Mouse (Mus musculus) kidney, adult 11 months (tissue): ENCODE results near the gene Hus1.
A peak's percentile ranks its signal among the peaks of the same experiment; 100 is the strongest.

Experiments
- DNase-seq: peaks from one replicate; pipeline ENCODE4 v3.0.0; 2022

Hus1 gene

DNA sequence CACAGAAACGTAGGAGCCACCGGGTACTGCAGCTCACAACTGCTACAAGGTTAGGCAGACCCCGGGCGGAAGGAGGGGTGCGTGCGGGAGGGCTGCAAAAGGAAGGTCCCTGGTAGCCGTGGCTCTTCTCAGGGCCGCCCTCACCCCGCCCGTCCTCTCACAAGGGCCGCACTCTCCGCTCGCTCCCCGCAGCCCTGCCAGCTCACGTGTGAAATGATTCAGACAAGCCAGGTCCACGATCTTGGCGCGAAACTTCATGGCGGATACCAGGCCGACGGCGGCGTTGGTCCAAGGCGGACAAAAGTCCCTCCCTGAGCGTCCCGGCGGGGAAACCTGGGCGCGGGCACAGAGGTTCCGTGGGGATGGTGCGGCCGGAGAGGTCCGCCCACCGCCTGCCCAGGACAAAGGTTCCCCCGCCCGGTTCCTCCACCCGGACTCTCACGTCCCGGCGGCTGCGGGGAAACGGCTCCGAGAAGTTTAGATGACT, at the start of gene Hus1:
TSS of gene Hus1 (minus strand) at position 339 of the 487 bp plus-strand sequence.
- peak; percentile 85 for DNase-seq

DNA sequence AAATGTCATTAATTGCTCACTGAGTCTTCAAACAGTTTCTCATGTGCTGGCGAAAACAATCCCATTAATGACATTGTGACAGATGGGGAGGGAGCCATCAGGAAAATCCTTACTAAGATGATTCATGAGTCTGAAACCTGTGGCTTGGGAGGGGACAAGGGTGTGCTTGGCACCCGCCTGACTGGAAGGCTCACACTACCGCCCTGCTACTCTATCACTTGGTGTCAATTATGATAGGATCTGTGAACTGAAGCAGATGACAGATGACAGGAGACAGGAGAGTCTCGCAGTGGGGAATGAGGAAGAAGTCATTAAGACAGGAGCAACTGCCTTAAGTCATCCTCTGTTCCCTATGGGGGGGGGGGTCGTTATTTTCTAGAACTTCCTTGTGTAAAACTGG, 49.5 kb upstream of the Hus1 start:
- no peak for DNase-seq

DNA sequence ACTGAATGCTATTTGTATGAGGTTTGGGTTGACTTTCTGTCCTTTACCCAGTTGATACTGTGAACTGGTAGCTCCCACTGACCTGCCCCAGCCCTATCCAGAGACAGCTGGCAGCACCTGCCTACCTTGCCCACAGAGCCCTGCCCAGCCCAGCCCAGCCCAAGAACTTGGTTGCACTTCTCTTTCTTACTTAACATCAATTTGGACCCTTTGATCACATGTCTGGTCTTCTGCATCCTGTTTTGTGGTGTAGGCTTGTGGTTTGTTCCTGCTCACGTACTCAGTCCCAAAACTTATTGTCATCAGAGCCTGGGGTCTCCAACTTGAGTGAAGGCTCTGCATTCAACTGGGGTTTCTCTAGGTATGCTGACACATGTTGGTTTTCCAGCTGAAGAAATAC, 49.0 kb upstream of the Hus1 start:
- no peak for DNase-seq

DNA sequence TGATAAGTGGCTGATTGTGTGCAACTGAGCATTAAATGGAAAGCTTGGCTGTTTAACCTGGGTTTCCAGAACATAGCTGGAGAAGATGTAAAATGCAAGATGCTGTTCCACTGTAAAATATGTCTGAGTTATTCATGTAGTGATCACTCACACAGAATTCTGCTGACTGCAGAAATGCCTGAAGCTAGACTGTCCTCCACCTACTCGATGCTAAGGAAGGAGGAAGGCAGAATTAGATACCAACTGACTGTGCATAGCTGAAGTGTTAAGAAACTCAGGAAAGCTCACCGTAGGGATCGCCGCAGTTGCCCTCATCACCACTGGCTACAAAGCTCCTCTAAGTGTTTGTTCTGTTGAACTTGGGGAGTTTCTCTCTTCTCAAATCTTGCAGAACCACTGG, 46.7 kb upstream of the Hus1 start:
- no peak for DNase-seq

DNA sequence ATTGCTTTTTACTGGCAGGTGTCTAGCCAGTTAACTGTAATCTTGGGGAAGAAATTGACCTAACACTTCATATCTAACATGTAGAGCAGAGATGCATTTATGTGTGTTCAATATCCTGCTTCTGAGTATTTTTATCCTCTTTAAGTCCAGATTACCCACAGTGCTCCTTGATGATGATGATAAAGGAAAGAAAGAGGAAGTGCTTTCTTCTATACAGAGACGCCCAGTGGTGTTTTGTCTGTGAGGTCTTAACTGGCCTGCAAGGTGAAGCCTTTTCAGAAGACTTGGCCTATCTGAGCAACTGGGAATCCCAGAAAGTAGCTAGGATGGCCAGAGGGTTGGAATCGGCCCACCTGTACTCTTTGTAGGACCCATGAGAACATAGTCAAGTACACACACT, 45.9 kb upstream of the Hus1 start:
- DNase-seq, result no peak

DNA sequence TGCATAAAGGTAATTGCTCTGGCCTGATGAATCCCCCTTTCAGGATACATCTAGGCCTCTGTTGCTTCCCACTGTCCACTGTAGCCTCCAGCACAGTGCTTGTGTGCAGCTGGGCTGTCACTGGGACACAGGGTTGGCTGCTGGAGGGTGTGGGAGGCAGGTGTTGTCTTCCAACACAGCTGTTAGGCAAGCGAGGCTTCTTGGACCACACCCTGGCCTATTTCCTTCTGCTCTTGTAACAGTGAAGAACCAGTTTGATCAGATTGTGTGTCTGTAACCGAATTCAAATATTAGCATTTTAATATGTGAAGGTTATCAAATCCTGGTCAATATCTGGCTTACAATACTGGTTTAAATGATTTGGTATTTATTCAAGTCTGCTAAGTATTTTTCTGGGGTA, 40.9 kb upstream of the Hus1 start:
- no peak for DNase-seq

DNA sequence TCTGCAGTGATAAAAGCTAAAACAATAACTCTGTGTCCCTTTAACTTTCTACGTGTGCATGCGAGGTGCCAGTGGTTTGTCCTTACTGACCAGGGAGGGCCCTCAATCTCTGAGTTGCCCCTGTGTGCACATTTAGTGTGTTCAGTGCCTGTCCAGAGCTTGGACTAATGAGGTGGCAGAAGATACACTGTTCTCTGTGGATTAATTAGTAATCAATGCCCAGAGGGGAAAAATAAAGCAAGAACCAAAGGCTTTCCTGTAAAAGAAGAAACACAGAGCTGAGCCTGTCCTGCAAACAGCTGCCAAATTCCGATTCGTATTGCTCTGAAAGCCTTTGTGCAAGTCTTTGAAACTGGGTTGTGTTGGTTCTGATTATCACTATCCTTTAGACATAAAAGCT, 39.2 kb upstream of the Hus1 start:
- peak; percentile 29 for DNase-seq

DNA sequence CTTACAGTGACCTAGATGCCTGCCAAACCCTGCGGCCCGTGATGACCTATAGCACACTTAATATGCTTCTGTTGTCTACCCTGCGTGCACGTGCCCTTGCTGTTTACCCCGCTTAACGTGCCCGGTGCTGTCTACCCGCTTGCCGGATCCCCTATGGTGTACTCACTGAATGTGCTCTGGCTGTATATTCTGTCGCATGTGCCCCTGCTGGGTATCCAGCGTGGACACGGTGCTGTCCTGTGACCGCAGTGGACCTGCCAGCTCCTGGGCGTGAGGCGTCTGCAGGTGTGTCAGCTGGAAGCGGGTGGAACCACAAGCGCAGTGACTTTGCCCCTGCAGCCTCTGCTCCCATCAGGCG, 37.7 kb upstream of the Hus1 start, which contains the start of gene Sun3:
TSS of gene Sun3 (minus strand) at position 289 of the 358 bp plus-strand sequence.
- no peak for DNase-seq

DNA sequence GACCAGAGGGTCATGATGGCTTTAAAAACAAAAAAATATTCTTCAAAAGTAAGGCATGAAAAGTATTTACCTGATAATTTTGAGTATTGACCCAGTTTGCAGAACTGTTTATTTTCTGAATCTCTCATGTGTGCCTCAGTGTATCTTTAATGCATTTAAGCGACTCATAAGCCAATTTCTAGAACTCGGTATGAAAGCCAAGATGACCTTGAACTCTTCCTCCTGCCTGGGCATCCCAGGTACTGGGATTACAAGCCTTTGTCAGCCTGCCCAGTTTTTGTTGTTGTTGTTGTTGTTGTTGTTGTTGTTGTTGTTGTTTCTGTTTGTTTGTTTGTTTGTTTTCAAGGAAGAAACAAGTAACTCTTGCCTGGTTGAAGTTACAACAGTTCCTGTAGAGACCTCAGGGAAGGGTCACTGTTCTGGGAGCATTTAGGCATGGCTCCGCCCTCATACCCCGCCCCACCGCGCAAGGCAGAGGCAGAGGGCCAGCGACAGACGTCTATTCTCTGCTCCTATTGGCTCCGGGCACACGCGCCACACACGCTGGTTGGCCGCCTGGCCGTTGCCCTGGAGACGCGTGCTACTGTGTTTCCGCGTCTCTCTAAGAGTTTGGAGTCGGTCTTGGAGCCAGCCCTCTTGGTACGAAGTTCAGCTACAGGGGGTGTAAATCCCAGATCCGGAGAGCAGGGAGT, 37.2 kb upstream of the Hus1 start, which contains the start of gene Gm11992:
TSS of gene Gm11992 (plus strand) at position 584 of the 692 bp plus-strand sequence.
- peak; percentile 97 for DNase-seq

DNA sequence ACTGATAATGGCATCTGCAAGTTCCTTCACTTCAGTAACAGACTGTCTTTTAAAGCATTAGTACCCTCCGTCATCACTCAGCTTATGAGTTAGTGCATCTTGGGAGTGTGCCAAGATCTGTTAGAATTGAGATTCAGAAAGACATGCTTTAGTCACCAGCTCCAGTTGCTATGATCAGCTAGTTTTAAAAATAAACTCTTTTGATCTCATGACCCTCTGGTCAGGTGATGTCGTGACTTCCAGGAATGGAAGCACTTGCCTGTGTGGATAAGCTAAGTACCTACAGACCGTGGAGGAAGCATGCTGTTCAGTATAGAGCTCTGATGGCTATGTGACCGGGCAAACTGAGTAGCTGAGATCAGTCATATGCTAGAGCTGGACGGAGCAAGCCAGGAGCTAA, 36.1 kb upstream of the Hus1 start:
- DNase-seq, result peak; percentile 40

DNA sequence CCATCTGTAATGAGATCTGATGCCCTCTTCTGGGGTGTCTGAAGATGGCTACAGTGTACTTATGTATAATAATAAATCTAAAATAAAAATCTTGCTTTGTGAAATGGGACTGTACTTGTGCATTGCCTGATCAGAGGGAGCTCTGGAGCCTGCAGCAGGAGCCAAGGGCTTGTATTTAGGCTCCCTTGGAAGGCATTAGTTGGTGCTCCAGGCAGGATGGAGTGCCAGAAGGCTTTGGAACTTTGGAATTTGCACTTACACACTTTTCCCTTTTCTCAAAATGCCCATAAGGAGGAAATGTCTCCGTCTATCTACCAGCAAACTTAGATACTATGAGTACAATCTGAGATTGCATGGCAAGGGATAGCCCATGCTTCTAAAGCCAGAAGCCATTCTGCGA, 35.6 kb upstream of the Hus1 start:
- peak; percentile 20 for DNase-seq

DNA sequence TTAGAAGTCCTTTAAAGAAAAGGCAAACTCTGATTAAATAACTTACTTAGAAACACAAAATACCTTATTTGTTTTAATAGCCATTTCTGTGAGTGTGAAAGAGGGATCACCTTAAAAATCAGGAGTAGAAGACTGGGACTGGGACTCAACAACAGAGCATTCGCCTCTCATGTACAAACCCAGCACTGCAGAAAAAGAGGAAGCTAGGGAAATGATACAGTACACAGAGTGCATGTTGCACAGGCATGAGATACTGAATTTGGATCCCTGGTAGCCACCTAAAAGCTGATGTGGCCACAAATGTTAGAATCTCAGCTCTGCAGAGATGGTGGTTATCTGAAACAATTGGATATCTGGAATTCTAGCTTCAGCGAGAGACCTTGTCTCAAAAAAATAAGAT, 20.5 kb upstream of the Hus1 start:
- no peak for DNase-seq

DNA sequence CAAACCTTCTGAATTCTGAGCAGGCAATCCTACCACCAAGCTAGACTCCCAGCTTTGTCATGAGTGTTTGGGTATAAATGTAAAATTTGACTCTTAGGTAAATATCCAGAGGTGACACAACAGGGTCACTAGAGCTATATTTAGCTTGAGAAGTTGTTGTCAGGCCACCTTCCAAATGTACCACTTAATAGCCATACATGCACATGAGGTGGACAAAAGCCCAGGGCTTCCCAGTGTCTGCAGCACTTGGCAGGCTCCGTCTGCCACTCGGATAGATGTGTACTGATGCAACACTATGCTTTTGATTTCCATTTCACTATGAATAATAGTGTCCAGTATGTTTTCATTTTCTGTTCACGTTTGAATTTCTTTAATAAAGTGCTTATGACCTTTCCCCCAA, 14.2 kb upstream of the Hus1 start:
- DNase-seq, result no peak

DNA sequence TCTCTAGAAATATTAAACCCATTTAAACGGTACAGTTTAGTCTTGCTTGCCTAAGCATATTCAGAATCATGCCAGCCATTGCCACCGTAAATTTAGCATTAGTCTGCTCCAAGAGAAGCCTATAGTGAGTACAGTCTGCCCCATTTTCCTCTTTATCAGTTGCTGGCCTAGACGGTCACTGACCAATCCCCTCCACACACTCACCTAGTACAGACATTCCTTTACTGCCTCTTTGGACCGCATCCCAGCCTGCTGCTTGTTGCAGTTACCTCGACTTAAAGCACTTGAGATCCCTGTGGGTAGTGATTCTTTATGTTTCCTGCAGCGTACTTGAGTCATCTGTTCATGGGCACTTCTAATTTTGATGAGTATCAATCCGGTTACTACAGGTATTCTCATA, 13.8 kb upstream of the Hus1 start:
- DNase-seq, result no peak

DNA sequence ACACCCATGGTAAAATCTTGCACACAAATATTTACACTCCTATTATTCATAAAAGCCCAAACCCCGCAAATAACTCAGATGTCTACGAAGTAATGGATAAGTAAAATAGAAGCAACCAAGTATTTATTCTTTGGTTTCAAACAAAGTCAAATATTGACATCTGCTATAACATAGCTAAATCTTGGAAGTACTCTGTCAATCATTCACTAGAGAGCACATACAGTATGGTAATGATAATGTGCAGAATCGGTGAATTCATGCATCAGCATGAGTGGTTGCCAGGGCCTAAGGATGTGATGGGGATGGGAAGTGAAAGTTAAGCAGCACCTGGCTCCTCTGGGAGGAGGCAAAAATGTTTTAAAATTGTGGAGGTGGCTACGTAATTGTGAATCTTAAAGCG, 9.2 kb upstream of the Hus1 start:
- no peak for DNase-seq

DNA sequence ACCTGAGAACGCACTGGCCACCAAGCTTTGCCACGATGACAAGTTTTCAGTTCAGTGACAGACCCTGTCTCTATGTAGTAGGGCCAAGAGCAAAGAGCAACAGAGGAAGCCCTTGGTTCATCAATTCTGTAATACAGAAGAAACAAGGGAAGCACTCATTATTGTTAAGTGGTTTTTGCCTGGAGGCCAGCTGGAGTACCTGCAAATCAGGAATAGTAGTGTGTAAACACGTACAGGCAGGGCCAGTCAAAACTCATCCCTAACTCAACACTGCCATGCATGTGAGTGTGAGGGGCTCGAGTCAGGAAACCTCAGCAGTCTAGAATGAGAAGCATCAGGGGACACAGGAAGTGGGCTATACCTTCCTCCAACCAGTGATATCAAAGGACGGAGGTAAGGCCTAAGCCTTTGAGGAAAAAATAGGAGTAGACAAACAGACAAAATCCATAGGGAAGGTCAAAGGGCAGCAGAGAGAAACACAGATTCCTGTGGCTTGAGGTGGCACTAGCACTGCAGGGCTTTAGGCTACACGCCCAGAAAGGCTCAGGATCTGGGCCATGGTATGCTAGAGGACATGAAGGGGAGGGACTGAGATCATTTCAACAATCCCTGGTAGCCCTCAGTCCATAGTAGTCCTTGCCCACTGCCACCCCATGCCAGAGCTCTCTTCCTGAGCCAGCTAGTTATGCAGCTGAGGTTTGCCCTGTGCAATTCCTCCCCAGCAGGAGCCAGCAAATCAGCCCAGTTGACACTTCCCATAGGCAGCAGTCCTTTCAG, 7.7 kb upstream of the Hus1 start:
- DNase-seq, result no peak

DNA sequence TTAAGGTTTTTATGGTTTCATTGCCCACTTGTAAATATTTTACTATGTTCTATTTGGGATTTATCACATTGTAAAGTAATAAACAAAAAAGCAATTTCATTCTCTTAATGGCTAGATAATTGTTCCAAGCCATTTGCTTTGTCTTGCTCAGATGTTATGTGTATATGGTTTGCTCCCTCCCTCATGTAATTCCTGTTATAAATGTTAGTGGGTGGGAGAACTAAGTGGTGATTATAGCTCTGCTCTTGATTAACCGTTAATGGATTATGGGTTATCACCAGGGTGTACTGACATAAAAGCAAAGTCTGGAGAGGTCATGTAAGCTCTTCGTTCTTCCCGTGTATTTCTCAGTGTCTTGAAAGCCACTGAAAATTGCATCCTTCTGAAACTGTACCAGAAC, 3.7 kb upstream of the Hus1 start:
- no peak for DNase-seq

DNA sequence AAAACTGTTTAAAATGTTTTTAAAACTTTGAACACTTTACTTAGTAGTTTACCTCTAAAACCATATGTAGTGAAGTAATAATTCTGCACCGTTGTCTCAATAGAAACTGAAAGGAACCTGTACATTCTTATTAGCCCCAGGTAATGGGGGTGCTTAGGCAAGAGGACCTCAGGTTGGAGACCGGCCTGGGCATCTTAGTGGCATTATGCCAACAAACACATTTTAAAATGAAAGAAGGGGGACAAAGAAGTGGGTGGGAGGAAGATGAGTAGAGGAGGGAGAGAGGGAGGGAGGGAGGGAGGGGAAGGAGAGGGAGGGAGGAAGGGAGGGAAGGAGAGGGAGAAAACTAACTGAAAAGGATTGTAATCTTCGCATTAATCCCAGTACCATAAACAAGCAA, 357 bp upstream of the Hus1 start:
- no peak for DNase-seq

DNA sequence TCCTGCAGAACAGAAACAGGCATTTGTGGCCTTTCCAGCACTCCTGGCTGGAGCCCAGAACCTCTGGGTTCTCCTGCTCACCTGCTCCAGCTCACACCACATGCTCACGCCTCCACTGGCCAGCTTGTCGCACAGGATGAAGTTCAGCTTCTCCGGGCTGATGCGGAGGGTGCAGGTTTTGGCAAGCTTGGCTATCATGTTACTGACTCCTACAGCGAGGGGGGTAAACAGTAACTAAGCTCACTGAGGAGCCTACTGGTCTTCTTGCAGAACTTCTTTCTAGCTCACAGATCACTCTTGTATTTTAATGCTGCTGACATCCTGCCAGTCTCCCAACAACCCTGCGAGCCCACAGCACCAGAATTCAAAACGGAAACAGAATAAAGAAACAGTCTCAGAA, 575 bp downstream of the Hus1 start:
- peak; percentile 90 for DNase-seq

DNA sequence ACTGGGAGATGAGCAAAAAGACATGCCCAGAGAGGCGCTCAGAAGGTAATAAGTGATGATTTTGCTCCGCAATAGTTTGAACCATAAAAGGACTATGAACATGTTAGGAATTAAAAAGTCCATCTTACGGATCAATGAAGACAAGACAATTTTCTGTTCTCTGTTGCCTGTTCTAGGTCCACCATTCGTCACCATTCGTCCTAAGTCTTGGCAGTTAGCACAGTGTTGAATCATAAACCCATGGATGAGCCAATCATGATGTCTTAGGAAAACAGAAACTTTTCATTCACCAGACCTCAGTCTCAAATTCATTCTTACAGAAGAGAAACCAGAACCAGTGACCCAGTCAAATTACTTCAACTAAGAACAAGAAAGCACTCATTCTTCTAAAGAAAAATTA, 2.2 kb downstream of the Hus1 start:
- DNase-seq, result peak; percentile 29

DNA sequence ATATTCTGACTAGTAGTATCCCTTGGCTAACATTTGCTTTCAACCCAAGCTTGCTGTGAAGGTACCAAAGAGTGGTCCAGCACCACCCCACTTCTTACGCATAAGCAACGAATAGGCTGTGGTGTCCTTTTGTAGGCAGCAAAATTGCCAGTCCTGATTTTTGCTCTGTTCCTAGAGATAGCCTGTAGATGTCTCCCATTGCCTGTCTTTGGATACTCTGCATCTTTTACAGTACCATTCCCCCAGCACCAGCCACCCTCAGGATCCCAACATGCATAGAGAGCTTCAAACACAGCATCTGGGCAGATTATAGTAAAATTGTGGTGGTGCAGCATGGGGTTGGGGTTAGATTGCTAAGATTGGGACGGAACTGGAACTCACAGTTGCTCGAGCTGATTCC, 22.9 kb downstream of the Hus1 start:
- DNase-seq, result no peak

DNA sequence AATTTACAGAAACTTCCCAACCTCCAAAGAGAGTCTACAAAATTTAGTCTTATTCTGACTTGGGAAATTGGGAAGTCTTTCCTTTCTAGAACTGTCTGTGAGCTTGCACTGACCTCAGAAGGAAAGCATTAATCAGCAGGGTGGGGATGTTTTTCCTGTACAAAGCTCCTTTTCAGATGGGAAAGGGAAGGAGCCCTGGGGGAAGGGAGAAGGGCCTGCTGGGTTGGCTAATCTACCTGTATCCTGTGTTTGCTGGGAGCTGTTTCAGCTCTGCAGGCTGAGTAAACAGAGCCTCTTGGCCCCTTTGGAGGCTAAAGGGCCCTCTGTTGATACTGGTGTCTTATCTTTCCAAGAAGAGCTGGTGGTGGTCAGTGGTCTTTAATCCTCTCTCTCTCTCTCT, 24.9 kb downstream of the Hus1 start:
- peak; percentile 62 for DNase-seq

DNA sequence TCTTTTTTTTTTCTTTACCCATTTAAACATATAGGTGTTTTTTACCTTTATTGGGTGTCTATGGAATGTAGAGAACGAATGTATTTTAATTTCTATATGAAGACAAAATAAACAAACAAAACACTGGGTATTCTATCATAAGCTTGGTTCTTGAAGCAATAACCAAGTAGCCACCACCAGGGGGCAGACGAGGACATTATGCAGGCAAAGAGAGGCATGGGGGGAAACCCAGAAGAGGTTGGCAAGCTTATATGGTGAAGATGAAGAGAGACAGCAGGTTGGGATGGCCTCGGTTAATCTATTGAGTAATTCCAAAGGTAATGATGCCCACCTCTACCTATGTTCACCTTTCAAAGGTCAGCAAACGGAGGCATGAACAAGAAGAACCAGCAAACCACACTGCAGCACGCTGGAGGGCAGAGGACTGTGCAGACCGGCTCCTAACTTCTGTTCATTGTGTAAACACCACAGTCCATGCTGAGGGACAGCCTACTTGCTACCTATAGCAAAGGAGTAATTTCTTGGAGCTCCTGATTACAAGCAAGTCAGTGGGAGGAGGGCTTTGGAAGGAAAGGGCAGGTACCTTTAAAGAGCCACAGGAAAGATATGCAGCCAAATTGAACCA, 27.6 kb downstream of the Hus1 start:
- peak; percentile 47 for DNase-seq

DNA sequence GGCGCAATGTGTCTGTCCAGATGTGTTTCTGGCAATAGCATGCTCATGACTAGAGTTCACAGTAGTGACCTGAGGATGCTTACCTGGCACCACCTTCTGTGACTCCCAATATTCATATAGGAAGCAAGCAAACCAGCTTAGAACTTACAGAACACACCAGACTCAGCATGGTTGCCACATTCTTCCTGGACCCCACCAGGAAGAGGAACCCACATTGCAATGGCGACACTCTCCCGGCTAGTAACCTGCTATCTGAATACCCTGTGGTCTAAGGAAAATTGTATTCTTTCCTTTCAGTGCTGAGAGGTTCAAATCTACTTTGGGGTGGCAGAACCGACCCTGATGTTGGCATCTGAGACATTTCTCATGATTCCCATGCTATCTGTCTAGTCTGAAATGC, 32.8 kb downstream of the Hus1 start:
- no peak for DNase-seq
